Mouse (Mus musculus) cerebellum, postnatal 14 days (tissue): ENCODE results near the gene Rhot2.
"Not testable (repeated sequence)": the region's sequence is repeated elsewhere in the genome, so short reads cannot be mapped to it uniquely, and the experiment has no call there.

Experiments
- DNase-seq, 2 experiments: peaks; one replicate each; pipeline ENCODE4 v3.0.0; 2021; ENCODE audit warnings: mixed read lengths in 2 of 2

Gene Rhot2

DNA sequence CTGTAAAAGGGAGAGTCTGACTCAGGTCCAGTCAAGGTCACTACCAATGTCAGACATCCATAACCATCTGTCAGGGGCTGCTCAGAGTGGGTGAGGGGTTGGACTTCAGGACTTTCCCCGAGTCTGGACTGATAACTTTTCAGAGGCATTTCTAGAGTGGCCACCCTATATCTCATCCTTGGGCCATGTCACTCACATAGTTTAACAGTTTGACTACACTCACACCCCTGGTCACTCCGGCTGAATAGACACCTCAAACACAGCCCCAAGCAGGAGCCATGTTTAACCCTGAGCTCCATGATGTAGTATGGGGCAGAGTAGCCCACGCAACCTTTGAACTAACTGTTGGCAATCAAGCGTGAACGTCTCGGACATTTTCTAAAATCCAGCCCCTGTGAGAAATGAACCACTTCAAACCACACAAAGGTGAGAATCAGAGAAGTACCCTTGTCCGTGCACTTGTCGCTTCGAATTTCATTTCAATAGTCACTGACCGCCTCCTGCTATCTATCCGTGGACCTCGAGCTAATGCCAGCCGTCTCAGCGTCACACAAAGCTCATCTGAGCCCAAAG, 29.6 kb upstream of the Rhot2 start:
- DNase-seq = no peak

DNA sequence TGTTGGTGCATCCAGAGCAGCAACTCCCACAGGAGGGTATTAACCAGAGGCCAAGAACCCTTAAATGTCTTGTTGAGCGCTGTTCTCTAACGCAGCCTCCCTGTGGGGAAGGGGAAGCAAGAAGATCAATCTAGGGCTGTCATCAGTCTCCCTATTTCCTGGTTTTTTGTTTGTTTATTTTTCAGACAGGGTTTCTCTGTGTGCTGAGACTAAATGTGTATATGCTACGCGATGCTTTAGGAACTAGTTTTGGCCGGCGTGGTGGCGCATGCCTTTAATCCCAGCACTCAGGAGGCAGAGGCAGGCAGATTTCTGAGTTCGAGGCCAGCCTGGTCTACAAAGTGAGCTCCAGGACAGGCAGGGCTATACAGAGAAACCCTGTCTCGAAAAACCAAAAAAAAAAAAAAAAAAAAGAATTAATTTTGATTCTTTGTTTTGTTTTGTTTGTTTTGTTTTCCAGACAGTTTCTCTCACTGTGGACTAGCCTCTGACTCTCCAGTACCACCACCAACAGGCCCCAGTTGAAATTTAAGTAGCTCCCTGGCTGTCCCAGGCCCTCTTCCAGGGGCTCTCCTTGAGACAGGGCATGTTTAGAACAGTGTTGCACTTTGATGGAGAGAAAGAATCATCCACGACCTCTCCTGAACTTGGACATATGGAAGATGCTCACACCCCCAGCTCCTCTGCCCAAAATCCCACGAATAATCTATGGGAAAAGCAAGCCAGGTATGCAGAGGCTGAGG, 28.9 kb upstream of the Rhot2 start:
- no peak for DNase-seq

DNA sequence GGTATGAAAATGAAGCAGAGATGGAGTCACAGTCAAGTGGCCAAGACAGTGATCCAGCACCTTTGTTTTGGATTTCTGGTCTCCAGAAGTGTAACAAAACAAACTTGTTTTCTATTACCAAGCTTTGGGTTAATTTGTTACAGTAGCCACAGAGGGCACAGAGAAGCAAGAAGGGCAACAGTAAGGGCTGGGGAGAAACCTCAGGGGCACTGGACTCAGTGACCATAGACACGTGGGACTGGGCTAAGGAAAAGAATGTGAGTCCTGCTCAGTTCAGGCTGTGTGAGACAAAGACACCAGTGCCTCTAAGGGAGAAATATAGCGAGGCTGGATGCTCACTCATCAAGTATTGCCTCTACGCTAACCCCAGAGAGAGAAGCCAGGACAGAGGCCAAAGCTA, 28.0 kb upstream of the Rhot2 start:
- no peak for DNase-seq

GRCm38 (mm10) chr17:25871566-25871965, 26.9 kb upstream of the Rhot2 start:
- not testable (repeated sequence) for DNase-seq

DNA sequence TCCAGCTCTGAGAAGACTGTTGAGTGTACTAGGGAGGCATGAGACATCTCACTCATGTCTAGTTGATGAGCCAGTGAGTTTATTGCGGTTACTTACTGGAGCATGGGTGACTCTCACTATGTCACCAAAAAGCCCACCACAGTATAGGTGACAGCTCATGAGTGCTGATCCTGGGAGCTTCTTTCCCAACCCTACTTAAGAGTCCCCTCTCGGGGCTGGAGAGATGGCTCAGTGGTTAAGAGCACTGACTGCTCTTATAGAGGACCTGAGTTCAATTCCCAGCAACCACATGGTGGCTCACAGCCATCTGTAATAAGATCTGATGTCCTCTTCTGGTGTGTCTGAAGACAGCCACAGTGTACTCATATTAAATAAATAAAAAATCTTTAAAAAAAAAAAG, 25.3 kb upstream of the Rhot2 start:
- DNase-seq = no peak

GRCm38 (mm10) chr17:25869498-25869897, 24.8 kb upstream of the Rhot2 start:
- no peak for DNase-seq

DNA sequence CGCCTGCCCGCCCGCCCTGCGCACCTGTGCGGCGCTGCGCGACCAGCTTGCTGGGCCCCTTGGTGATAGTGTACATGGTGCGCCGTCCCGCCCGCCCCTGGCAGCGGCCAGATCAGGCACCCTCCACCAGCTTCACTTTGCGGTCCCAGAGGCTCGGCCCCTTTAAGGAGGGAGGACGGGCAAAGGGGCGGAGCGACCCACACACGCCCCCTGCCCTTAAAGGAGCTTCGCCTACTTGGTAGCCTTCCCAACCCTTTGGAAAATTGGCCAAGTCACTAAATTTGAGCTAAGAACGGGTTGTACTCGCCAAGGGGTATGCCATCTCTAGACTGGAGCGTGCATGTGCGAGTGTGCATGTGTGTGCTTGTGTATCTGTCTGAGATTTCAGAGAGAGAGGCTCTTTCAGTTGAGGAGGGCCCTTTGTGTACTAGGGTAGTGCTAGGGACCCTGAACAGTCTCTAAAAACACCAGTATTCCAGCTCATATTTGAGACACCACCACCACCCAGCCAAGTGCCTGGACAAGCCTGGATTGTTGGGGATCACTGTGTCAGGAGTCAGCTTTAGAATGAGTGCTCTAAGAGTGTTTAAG, 24.0 kb upstream of the Rhot2 start, which contains the start of gene Mcrip2:
Mcrip2 (minus strand) TSS at position 164 of the 591 bp plus-strand sequence.
- peak; percentile 81 to 83 for DNase-seq

DNA sequence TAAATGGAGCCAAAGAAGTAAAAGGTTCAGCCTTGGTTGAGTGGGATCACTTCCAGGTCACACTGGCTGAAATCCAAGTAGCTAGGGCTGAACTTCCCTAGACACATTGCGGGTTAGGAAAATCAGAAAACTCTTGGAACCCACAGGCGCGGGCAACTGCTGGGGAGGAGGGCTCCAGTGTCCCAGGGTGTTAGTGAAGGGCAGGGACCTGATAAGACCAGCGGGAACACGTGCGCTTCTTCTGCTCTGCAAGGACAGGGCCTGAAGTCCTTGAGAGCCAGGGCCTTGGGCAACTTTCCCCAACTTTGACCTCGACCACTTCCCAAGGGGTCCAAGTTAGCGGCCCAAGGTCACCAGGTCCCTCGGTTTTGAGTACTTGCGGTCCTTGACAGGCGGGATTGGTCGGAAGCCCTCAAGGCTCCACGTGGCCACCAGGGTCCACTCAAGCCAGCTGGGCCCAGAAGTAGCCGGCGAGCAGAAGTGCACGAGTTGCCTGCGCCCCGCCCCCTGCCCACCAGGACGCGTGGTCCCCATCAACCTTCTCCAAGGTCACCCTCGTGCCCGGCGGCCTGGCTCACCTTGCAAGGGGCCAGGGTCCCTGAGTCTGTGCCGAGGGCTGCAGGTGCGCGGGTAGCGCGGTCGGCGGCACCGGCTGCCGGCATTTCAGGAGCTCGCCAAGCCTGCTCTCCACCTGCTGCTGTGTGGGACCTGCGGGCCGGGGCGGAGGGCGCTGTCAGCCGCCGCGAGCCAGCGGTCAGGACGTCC, 23.4 kb upstream of the Rhot2 start:
- DNase-seq = peak; percentile 54 to 65

- no peak for DNase-seq
Measured at GRCm38 (mm10) chr17:25867509-25867835, 22.8 kb upstream of the Rhot2 start.

DNA sequence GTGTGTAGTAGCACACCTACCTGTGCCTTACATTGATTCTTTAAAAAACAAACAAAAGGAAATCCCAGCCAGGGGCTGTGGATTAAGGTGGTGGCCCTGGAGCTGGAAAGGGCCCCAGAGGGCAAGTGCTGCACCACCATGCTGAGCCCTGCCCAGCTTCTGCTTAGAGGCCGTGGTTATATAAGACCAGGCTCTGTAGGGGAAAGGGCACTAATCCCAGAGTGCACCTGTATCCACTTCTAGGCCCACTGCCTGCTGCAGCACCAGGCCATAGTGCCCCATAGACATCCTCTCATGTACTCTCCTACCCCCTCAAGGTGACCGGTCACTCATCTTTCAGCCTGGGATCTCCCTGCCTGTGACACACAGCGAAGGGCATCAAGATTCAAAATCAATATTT, 21.5 kb upstream of the Rhot2 start:
- no peak for DNase-seq

DNA sequence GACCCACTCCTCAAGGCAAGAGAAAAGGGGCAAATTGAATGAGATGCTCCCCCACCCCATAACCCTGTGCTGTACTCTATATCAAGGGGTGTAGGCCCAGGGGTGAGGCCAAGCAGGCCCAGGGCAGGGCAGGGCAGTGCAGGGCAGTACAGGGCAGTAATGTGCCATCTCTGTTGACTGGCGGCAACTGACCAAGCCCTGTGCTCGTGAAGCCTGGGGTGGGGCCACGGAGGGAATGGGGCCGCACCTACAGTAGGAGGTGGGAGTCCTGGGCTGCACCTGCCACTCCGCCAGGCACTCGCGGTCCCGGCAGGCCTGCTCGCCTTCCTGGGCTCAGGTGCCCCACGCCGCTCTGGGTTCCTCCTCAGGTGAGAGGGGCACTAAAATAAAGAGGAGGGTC, 20.6 kb upstream of the Rhot2 start:
- DNase-seq = no peak

- DNase-seq = no peak
Measured at GRCm38 (mm10) chr17:25864311-25864710, 19.7 kb upstream of the Rhot2 start.

GRCm38 (mm10) chr17:25863681-25864080, 19.0 kb upstream of the Rhot2 start:
- DNase-seq = no peak

GRCm38 (mm10) chr17:25861704-25862612, 17.3 kb upstream of the Rhot2 start:
- DNase-seq = no peak

DNA sequence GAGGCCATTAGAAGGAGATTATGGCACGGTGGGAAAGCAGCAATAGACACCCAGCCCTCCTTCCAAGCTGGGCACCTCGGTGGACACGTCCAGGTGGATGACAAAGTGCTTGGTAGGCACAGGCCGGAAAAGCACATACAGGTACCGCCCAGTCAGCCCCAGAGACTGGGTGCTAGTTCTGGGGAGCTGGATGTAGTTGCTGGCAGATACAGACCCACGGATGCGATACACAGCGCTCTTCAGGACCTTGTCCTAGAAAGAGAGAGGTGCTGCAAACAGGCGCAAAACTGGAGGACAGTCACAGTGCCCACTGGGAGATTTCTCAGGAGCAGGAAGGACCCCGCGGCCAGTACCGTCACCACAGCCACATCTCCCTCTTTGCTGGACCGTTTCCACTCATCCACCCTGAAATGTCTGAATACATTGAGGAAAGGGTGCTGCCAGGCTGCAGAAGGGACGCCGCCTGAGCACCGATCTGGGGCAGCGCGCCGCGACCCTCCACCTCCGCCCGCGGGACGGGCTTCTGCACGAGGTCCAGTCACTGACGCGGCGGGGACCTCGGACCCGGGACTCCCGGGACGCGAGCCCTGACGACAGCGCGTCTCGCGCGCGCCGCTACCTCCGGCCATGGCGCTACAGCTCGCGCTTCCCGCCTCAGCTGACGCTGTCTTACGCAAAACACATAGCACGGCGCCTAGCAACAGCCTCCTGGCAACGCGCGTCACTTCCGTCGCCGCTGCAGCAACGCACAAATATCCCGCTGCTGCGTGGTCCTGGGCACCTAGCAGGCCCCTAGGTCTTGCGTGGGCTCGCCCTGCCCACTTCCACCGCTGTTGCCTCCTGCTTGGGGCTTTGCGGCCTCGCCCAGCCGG, 16.4 kb upstream of the Rhot2 start, which contains the start of gene Wdr90:
Wdr90 (minus strand) TSS at position 670 of the 872 bp plus-strand sequence.
- peak; percentile 89 to 94 for DNase-seq

GRCm38 (mm10) chr17:25860229-25860628, 15.6 kb upstream of the Rhot2 start:
- DNase-seq = no peak

- DNase-seq = peak in 1 of 2 experiments; percentile 60
Measured at GRCm38 (mm10) chr17:25843636-25844395, 835 bp downstream of the Rhot2 start.

- no peak for DNase-seq
Measured at GRCm38 (mm10) chr17:25843122-25843521, 1.5 kb downstream of the Rhot2 start.

DNA sequence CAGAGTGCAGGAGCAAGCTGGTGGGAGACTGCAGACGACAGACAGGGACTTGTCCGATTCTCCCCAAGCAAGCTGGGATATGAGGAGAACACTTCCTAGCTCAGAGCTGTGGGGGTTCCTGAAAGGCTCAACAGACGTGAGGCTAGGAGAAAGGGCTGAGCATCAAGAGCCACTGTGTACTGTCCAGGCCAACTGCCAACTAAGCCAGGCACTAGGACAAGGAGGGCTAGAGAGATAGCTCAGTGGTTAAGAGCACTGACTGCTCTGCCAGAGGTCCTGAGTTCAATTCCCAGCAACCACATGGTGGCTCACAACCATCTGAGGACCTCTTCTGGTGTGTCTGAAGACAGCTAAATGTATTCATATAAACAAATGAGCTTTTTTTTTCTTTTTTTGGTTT, 2.1 kb downstream of the Rhot2 start:
- DNase-seq = no peak

GRCm38 (mm10) chr17:25841117-25841880, 3.4 kb downstream of the Rhot2 start, which contains the start of gene Gm20683:
Gene Gm20683 (minus strand): TSS chr17:25841763.
- no peak for DNase-seq
